Mouse (Mus musculus): ENCODE data around the gene 5730455P16Rik.
"Not testable (repeated sequence)": the region's sequence is repeated elsewhere in the genome, so short reads cannot be mapped to it uniquely, and the experiment has no call there.

Gene 5730455P16Rik

DNA sequence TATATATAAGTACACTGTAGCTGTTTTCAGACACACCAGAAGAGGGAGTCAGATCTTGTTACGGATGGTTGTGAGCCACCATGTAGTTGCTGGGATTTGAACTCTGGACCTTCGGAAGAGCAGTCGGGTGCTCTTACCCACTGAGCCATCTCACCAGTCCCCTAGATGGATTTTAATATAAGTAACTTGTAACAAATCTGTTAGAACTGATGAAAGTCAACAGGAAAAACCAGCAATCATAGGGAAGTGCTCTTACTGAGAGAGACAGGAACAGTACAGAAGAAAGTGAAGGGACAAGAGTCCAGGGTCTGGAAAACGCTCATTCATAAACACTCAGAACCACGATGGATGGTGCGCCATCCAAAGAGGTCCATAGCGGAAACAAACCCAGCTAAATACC is 1.4 kb upstream of the 5730455P16Rik start:
- DNase-seq (ENCODE audit: low read depth, low spot score), result not testable (repeated sequence)

DNA sequence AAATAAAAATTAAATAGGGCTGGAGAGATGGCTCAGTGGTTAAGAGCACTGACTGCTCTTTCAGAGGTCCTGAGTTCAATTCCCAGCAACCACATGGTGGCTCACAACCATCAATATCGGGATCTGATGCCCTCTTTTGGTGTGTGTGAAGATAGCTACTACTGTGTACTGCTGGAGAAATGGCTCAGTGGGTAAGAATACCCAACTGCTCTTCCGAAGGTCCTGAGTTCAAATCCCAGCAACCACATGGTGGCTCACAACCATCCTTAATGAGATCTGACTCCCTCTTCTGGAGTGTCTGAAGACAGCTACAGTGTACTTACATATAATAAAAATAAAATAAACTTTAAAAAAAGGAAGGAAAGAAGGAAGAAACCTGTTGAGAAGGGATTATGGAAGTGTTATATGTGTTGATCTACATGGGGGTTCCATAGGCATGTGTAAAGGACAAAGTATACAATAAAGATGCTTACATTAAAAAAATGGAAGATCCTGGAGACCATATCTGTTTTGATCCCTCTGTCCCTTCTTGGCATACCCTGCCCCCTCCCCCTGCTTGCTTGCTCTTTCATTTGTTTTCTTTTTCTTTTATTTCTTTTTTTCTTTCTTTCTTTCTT is 726 bp upstream of the 5730455P16Rik start:
- DNase-seq (ENCODE audit: low read depth, low spot score), result not testable (repeated sequence)

DNA sequence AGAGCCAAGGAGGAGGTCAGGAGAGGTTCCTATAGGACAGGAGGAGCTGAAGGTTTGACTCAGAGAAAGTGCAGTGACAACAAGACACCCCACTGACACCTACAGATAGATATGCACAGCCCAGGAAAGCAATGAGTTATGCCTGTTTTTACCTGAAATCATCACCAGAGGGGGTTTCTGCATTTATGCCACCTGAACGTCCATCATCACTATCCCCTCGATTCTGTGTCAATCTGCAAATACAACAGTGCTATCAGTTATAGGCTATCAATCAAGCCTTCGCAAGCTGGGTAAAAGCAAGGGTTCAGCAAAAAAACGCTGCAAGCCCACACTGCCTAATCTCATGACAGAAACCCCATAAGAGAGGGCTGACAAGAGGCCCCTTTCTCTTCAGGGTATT is 1.2 kb downstream of the 5730455P16Rik start:
- no peak for DNase-seq (ENCODE audit: low read depth, low spot score)

DNA sequence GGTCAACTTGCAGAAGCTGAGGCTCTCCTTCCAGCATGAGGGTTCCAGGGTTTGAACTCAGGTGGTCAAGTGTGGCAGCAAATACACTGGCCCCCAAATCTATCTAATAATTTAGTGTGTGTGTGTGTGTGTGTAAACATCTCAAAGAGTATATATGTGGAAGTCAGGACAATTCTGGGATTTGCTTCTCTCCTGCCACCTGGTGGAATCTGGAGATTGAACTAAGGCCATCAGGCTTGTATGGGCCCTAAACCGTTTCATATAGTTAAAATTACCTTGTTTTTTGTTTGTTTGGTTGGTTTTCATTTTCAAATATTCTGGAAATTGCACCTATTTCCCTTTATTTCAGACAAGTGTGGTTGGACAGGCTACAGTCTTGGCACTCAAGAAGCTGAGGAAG is 8.9 kb downstream of the 5730455P16Rik start:
- DNase-seq (ENCODE audit: low read depth, low spot score), result no peak

DNA sequence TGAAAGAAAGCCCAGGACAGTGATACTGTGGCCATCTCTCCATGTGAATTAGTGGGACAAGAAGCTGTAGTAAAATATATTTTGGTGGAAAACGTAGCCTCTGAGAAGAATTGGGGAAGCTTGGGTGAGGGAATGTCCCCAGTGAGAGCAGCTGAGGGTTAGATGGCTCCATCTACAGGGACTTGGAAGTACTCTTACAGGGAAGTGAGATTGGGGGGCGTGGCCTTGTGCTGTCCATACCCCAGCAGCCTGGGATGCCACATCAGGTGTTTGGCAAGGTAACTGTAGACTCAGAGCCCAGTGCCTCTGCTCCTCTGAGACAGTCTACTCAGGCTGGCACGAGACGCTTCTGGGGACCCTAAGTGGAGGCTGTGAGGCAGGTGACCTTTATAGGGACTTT is 23.0 kb downstream of the 5730455P16Rik start:
- no peak for DNase-seq (ENCODE audit: low read depth, low spot score)

DNA sequence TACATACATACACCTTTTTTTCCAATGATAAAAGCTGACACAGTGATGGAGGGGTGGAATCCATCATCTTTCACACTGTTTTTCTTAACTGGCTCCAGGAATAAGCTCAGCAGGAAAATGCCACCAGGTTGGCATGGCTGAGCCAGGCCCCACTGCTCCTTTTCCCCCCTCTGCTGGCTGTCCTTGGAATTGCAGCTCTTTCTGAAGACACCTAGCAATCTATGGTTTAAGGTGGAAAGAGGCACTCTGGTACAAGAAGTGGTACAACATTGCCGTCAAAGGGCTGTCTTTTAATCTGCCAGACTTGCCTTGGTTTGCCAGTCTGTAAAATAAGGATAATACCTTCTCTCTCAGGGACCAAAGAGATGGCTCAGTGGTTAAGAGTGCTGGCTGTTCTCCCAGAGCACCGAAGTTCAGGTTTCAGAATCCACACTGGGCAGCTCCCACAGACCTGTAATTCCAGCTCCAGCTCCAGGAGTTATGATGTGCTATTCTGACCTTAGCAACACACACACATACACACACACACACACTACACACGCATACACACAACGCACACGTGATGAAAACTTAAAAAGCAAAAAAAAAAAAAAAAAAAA is 25.9 kb downstream of the 5730455P16Rik start:
- DNase-seq (ENCODE audit: low read depth, low spot score), result peak; percentile 68

DNA sequence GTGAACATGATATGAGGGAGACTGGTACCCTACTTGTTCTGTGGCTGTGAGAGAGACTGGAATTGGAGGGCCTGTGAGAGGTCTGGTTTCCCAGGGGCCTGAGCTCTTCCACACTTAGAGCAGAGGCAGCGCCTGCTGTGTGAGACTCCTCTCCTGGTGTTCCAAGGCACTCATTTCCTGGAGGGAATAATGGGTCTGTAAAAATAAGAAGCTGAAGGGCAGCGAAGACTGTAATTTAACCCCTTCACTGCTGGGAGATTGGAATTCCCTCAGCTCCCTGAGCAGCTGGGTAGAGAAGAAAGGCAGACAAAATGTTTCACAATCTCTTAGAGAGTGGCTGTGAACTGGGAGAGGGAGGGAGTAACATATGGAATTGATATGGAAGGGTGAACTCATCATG is 35.4 kb downstream of the 5730455P16Rik start:
- DNase-seq (ENCODE audit: low read depth, low spot score), result no peak

DNA sequence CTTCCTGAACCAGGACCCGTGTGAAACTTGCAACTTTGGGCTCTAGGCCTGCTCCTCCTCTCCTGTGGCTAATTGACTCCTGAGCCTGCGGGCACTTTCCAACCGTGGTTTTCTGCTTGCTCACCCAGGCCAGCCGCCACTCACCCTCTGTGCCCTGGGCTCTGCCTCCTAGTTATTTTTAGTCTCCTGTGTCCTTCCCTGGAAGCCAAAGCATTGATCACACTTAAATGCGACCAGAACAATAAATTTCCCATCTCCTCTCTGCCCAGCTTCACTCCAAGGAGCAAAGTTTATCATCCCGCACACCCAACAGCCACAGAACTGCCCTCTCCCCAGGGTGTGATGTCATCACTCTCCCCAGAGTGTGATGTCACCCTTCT is 41.5 kb downstream of the 5730455P16Rik start:
- DNase-seq (ENCODE audit: low read depth, low spot score), result no peak

DNA sequence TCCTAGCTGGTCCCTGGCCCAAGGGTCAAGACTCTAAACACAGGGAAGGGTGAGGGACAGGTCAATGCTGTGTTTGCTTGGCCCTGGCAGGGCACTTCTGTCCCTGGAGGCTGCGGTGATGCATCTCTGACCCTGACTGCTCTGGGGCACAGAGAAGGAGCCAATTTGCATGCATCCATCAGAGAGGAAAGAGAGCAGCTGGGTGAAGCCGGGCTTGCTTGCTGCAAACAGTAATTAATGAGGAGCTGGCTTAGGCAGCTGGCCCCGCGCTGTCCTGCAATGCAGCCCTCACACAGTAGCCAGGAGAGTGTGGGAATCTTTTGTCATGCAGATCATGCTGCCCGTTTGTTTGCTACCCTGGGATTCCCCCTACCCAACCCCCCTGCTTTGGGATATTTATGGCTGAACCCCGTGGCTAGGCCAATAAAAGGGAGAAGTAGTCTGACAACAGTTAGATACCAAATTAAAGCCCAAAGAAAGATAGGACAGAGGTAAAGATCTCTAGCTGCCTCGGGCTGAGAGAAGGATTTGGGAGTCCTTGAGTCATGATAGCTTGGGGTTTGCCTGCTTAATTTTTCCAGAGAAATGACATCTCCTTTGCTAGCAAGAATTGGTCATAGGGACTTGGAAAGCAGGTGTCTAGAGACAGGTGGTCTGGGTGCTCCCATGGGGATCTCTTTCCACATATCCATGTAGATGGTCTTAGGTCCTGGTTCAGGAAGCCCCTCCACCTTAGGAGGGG is 42.1 kb downstream of the 5730455P16Rik start:
- no peak for DNase-seq (ENCODE audit: low read depth, low spot score)

DNA sequence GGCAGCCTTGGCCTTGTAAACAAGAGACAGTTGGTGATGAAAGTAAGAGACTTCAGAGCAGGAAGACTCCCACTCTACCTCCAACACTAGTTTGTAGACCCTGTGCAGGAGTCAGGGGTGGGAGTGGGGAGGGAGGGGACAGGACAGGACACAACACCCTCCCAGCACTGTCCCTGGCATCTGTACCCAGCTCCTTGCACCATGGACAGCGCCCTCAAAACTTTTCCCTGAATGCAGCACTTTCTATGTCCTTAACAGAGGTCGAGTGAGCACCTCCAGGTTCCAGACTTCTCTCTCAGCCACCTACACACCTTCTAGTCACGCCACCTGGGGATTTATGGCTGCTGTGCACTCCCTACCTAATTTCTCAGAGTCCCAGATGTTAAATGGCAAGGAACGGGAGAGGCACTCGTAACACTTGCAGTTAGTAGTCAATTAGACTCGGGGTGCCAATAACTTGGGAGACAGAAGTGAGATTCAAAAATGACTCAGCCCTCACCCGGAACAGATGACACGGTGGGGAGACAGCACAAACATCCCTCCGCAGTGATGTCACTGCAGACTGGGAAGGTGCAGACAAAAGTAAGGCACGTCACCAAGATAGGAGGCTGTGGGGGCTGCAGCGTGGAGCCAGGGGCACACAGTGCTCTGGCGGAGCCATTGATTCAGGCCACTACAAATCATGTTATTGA is 45.0 kb downstream of the 5730455P16Rik start:
- no peak for DNase-seq (ENCODE audit: low read depth, low spot score)

DNA sequence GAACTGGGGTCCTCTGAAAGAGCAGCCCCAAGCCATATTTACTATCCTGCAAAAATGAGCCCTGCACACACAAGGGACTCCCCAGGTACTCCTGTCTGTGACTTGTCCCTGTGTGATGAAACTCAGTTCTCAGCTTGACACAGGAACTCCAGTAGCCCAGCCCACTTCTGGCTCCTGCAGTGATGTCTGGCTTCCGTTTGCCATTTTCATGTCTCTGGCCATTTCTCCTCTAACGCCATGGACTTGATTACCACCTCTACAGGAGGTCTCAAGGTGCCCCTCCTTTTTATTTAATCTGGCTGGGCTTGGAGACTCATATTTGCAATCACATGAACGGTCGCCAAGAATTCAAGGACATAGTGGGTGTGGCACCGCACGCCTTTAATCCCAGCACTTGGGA is 53.2 kb downstream of the 5730455P16Rik start:
- DNase-seq (ENCODE audit: low read depth, low spot score), result no peak

DNA sequence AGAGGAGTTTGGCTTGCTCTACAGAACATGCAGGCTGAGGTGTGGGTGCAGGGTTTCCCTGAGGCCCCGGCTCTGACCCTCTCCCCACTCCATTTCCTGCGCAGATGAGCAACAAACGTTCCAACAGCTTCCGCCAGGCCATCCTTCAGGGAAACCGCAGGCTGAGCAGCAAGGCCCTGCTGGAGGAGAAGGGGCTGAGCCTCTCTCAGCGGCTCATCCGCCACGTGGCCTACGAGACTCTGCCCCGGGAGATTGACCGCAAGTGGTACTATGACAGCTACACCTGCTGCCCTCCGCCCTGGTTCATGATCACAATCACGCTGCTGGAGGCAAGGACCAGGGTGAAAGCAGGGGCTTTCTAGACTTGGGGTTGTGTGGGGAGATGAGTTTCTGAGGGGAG is 54.6 kb downstream of the 5730455P16Rik start:
- no peak for DNase-seq (ENCODE audit: low read depth, low spot score)

DNA sequence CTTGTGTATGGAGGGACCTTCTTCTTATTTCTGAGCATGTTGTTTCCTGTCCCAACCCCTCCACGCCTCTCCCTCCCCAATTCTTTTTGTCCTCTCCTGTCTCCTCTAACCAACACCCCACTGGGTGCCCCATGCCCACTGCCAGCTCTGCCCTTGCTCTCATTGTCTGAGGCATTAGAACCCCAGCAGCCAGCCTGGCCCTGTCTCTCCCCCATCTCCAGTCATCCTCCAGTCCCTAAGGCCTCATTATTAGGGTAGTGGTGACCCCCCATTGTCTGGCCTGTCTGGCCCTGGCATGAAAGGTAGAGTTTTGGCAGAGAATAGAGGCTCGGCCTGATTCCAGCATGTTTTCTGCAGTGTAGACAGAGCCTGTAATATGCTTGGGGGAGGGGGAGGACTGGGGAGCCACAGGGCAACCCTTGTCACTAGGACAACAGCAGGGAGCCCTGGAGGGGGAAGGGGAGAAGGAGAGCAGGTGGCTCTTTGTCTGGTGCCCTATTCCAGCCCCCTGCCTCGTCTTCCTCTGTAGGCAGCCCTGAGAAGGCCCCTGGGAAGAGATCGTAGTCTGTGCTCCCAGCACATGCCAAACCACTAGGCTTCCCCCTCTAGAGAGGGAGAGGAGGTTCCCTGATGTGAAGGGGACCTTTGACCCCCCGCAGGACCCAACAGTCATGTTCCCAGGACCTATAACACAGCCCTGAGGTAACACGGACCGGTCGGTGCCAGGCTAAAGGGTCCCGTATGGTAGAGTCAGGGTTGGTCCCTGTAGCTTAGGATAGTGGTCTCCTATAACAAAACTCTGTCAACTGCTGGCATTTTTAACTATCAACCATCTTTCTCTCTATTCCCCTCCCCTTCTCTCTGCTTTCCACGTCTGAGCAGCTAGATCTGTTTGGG is 61.8 kb downstream of the 5730455P16Rik start:
- no peak for DNase-seq (ENCODE audit: low read depth, low spot score)

DNA sequence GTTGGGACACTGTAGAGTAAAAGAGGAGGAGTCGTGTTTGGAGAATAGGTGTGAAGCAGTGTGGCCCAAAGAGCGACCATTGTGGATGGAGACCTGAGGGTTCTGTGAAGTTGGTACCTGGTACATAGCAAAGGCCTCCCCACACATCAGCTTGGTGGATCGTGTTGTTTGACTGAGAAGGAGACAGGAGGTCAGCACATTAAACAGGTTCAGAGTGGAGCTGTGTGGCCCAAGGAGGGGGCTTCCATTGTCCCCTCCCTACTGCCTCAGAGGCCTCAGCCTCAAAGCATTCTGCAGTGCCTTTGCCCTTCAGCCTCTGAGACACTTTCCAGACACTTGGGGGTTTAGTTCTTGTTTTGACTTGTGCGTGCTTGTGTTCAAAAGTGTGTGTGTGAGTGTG is 63.9 kb downstream of the 5730455P16Rik start:
- DNase-seq (ENCODE audit: low read depth, low spot score), result no peak

DNA sequence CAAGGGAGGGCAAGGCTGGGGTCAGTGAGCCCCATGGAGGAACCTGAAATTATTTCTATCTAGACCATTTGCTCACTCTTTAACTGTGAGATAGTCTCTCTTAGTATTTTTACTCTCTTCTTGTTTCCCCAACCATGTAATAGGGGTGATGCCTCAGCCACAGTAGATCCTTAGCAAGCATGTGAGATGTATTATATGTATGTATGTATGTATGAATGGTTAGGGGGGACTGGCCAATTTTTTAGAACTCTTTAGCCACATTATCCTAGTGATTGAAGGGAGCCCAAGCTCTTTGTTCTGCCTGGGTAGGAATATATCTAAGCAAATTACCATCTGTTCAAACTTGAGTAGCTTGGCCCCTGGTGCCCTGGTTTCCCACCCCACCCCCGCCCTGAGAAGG is 64.4 kb downstream of the 5730455P16Rik start:
- DNase-seq (ENCODE audit: low read depth, low spot score), result no peak

DNA sequence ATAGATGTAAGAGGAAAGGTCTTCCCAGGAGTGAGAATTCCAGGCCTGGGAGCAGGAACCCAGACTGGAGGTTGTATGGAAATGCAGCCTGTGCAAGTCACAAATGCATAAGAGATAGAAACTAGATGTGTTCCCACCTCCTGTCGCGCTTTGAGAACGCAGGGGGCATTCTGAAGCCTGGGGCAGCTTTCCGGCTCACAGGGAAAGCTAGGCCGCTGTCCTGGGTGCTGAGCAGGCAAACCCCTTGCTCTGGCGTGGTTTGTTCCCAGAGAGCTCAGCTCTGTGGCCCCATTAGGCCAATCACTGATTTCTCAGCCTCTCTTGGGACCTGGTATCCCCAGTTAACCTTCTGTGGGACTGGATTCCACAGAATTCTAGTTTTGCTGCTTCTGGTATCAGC is 65.3 kb downstream of the 5730455P16Rik start:
- no peak for DNase-seq (ENCODE audit: low read depth, low spot score)

DNA sequence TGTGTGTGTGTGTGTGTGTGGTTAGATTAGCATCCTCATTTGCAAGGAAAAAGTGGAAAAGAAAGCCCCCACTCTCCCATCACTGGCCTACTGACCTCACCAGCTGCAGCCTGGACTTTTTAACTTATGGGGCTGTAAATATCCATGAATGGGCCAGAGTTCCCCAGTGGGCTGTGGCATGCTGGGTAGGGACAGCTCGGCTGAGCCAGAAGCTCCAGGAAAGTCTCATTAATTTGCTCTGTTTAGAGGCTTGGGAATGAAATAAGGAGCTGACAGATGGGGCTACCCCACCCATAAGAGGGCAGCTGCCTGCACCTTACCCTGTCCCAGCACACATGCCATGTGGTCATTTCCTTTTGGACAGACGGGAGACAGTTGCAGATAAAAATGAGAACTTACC is 65.8 kb downstream of the 5730455P16Rik start:
- DNase-seq (ENCODE audit: low read depth, low spot score), result no peak

DNA sequence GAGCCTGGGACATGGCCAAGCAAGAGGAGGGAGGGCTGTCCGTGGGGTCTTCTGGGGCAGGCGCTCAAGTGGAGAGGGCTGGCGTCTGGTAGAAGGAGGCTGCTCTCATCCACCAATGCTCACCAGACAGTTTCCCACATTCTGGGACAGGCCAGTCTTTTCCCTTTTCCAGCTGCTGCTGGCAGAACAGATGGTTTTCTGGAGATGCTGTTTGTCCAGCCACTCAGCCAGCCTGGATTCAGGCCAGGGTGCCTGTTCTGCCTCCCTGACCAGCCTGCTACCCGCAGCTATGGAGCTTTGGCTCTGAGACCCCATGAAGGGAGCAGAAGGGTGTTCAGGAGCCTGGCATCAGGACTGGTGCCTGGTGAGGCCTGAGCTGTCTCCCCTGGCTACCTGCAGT is 66.6 kb downstream of the 5730455P16Rik start:
- no peak for DNase-seq (ENCODE audit: low read depth, low spot score)

Data from retina, adult 2 months (tissue).